Mouse (Mus musculus): ENCODE results near the gene Pknox2.

DNA sequence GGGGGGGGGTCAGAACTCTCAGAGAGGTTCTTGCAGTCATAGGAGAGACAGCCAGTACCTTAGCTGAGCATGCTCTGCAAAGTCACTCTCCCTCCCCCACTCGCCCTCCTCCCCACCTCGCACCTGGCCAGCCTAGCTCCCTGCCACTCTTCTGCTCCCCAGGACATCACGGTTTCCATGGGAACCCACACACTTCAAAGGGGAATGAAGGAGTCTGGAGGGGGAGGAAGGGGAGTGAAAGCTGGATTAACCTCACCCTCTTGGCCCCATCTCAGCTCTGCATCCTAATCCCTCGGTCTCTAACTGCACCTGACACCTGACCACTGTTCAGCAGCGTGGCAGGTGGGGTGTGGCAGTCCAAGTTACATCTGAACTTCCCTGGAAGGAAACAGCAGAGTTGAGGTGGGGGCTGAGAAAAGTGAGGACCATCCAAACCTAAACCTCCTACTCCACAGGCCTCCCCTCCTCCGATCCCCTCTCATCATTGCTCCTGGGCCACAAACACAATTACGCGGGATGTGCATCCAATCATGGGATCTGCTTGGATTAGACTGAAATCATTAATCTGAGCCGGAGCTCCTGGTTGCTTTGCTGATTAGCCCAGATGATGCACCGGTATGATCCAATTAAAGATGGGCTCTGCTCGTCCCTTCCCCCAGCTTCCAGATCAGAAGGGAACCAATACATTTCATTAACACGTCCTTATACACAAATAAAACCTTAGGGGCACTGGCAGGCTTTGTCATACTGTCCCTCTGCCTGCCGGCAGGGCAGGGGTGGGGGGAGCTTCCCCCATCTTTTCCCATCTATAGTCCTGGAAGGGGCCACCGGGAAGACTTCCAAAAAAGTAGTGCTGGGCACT lies 196.7 kb downstream of the Pknox2 start:
- TF ChIP-seq EP300 (IDR thresholded peaks at IDR 0.05; ENCODE audit: low read depth) (no peak), CTCF (IDR thresholded peaks at IDR 0.05; ENCODE audit: low read depth) (no peak)
